Mouse (Mus musculus) embryonic facial prominence, embryonic 11.5 days (tissue): Measurements from ENCODE around the gene Fnbp1l. TPM values are rescaled to one million over a fixed set of nuclear protein-coding genes. Genes with fewer than 3 reads are reported as not detected.

Experiments
- ATAC-seq: fragments of 200-750 bp; cut with Nextera tagmentation; replicated peaks from 2 replicates; pipeline ENCODE4 v1.8.0; 2017; ENCODE audit warnings: low read depth; ENCODE audit not compliant: insufficient number of reproducible peaks, low FRiP score, low TSS enrichment
- DNase-seq: peaks from one replicate; pipeline ENCODE4 v3.0.0-alpha.2; 2015; ENCODE audit warnings: low spot score
- H3K27ac ChIP-seq: fragments of 300-500 bp; sonication (generic); replicated peaks from 2 replicates; pipeline ENCODE4 v1.5.1; 2014; ENCODE audit warnings: mild to moderate bottlenecking, low read depth, low read length, control low read depth
- H3K27me3 ChIP-seq: fragments of 300-500 bp; sonication (generic); 2 replicates; pipeline ENCODE4 v1.6.1; 2014; ENCODE audit warnings: mild to moderate bottlenecking, low read length, moderate library complexity, mixed read lengths; ENCODE audit not compliant: control insufficient read depth, insufficient read depth
- H3K36me3 ChIP-seq: fragments of 300-500 bp; sonication (generic); replicated peaks from 2 replicates; pipeline ENCODE4 v1.6.1; 2014; ENCODE audit warnings: low read depth, mild to moderate bottlenecking, low read length, moderate library complexity, mixed read lengths; ENCODE audit not compliant: control insufficient read depth, insufficient read depth
- H3K4me1 ChIP-seq: fragments of 300-500 bp; sonication (generic); 2 replicates; pipeline ENCODE4 v1.6.1; 2014; ENCODE audit warnings: low read length, mixed read lengths; ENCODE audit not compliant: control insufficient read depth, insufficient read depth
- H3K4me2 ChIP-seq: fragments of 300-500 bp; sonication (generic); 2 replicates; pipeline ENCODE4 v1.6.1; 2014; ENCODE audit warnings: low read depth, mild to moderate bottlenecking, control low read depth, low read length, moderate library complexity
- H3K4me3 ChIP-seq: fragments of 300-500 bp; sonication (generic); 2 replicates; pipeline ENCODE4 v1.5.1; 2014; ENCODE audit warnings: low read depth, low read length, control low read depth
- H3K9ac ChIP-seq: fragments of 300-500 bp; sonication (generic); replicated peaks from 2 replicates; pipeline ENCODE4 v1.6.1; 2014; ENCODE audit warnings: mild to moderate bottlenecking, control low read depth, low read length
- H3K9me3 ChIP-seq: fragments of 300-500 bp; sonication (generic); replicated peaks from 2 replicates; pipeline ENCODE4 v1.6.1; 2016; ENCODE audit warnings: mild to moderate bottlenecking, low read length, inconsistent platforms, mixed read lengths; ENCODE audit not compliant: control insufficient read depth
- WGBS: fragments of 180-500 bp; shearing (Covaris S2); extraction: QIAGEN DNeasy Blood & Tissue Kit; methylation state at CpG from one replicate; pipeline ENCODE4 v1.1.7; 2014; 5-methylcytosine and 5-hydroxymethylcytosine counted together
- polyA plus RNA-seq: library from polyadenylated mRNA; unstranded; fragments of >200 nt; fragmentation: Nextera tagmentation; extraction: Ambion mirVana; gene quantifications from 2 replicates; pipeline ENCODE4 v1.2.1, GENCODE M21; 2014

Gene Fnbp1l
- polyA plus RNA-seq, 1 experiment from 2014 or later, result 77.4 TPM

- DNase-seq (no peak), ATAC-seq (no peak)
- H3K4me3 ChIP-seq, result no peak overlapping the region
- 0 out of 2 replicates have a peak, but pooled peaks cover 2% of the 10 kb centered on the region for H3K4me1 ChIP-seq
- H3K4me2 ChIP-seq, result no peak overlapping the region
- no peak overlapping the region for H3K27ac ChIP-seq
- no peaks in the 10 kb centered on the region; the same call in 1 of the 2 replicates for H3K27me3 ChIP-seq
- no peaks in the 10 kb centered on the region for H3K36me3 ChIP-seq
- 47% methylated on average over 11 of the region's 11 CpGs for WGBS
- no peaks in the 10 kb centered on the region for H3K9me3 ChIP-seq
- H3K9ac ChIP-seq, result no peak overlapping the region
Observed at GRCm38 (mm10) chr3:122509534-122510239, 109.8 kb downstream of the Fnbp1l start.

DNA sequence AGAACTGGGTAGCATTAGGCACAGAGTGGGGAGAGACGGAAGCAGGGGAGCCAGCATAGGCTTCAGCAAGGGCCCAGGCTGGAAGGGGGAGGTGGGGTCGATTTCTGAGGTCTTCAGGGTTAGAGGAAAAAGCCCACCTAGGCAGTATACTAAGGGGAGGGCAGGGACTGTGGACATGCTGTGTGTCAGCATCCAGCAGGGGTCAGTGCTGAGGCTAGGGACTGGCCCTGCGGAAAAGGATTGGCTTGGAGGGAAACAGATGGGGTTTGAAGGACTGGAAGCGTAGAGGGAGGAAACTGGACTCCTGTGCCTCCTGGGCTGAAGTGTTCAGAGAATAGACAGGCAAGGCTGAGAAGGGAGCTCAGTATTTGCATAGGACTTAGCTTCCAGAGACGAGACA lies 110.4 kb downstream of the Fnbp1l start:
- 21% methylated on average over 5 of the region's 5 CpGs for WGBS
- H3K27ac ChIP-seq, result no peak overlapping the region
- ATAC-seq (peak; percentile 69), DNase-seq (peak; percentile 82)
- H3K4me1 ChIP-seq, result 0 out of 2 replicates have a peak, but pooled peaks cover 2% of the 10 kb centered on the region
- no peak overlapping the region for H3K4me3 ChIP-seq
- no peak overlapping the region for H3K4me2 ChIP-seq
- no peak overlapping the region; the same call in 1 of the 2 replicates for H3K9ac ChIP-seq
- no peaks in the 10 kb centered on the region for H3K36me3 ChIP-seq
- H3K9me3 ChIP-seq, result no peaks in the 10 kb centered on the region
- no peaks in the 10 kb centered on the region; the same call in 1 of the 2 replicates for H3K27me3 ChIP-seq

GRCm38 (mm10) chr3:122507826-122508225 lies 111.7 kb downstream of the Fnbp1l start:
- no peaks in the 10 kb centered on the region for H3K9me3 ChIP-seq
- H3K4me1 ChIP-seq, result 0 out of 2 replicates have a peak, but pooled peaks cover 2% of the 10 kb centered on the region
- 91% methylated on average over 14 of the region's 14 CpGs for WGBS
- no peak overlapping the region for H3K27ac ChIP-seq
- no peaks in the 10 kb centered on the region; the same call in 1 of the 2 replicates for H3K27me3 ChIP-seq
- no peak overlapping the region for H3K9ac ChIP-seq
- H3K4me2 ChIP-seq, result no peak overlapping the region
- ATAC-seq (no peak), DNase-seq (no peak)
- H3K36me3 ChIP-seq, result no peaks in the 10 kb centered on the region
- no peak overlapping the region for H3K4me3 ChIP-seq

GRCm38 (mm10) chr3:122506343-122506916 lies 113.1 kb downstream of the Fnbp1l start:
- H3K4me3 ChIP-seq, result no peak overlapping the region
- H3K27me3 ChIP-seq, result no peaks in the 10 kb centered on the region; the same call in 1 of the 2 replicates
- no peaks in the 10 kb centered on the region for H3K9me3 ChIP-seq
- no peak for ATAC-seq
- WGBS, result 79% methylated on average over 10 of the region's 10 CpGs
- DNase-seq, result no peak
- H3K36me3 ChIP-seq, result no peaks in the 10 kb centered on the region
- H3K9ac ChIP-seq, result no peak overlapping the region
- 0 out of 2 replicates have a peak, but pooled peaks cover 2% of the 10 kb centered on the region for H3K4me1 ChIP-seq
- no peak overlapping the region for H3K4me2 ChIP-seq
- no peak overlapping the region for H3K27ac ChIP-seq

DNA sequence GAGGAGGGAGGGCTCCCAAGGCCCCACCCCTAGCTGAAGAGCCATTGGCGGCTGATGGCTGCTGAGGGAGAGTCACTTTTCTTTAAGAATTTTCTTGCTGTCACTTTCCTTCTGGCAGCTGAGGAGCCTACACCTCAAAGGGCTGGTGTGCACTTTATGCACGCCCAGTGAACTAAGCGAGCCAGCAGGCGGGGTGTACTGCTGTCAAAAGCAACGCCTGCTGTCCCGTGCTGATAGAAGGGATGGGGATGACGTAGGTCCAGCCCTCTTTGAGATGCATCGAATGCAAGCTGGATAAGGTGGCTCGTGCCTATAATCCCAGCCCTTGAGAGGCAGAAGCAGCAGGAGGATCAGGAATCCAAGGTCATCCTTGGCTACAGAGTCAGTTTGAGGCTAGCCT lies 118.6 kb downstream of the Fnbp1l start:
- ATAC-seq, result no peak
- Histone ChIP-seq H3K4me1 (no peaks in the 10 kb centered on the region), H3K36me3 (no peaks in the 10 kb centered on the region), H3K9ac (no peak overlapping the region), H3K27me3 (no peaks in the 10 kb centered on the region; the same call in 1 of the 2 replicates), H3K9me3 (no peaks in the 10 kb centered on the region), H3K4me2 (no peak overlapping the region), H3K4me3 (no peak overlapping the region), H3K27ac (no peak overlapping the region)
- no peak for DNase-seq
- 89% methylated on average over 9 of the region's 9 CpGs for WGBS

DNA sequence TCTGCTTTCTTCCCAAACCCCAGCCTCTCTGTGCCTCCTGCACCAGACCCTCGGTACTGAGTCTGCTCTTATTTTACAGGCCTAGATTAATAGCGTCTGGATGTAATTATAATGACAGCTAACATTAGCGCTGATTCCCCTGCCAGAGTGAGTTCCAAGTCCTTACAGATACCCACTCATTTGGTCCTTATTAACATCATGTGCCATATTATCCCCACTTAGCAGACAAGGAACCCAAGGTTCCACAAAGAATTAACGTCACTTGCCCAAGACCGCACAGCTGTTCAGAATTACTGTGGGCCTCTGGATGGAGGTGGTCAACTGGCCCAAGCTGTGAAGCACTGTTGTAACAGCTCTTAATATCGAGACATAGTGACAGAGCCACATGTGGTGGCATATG lies 119.9 kb downstream of the Fnbp1l start:
- Histone ChIP-seq H3K4me2 (no peak overlapping the region), H3K4me1 (no peaks in the 10 kb centered on the region), H3K4me3 (no peak overlapping the region), H3K9ac (no peak overlapping the region), H3K9me3 (no peaks in the 10 kb centered on the region), H3K36me3 (no peaks in the 10 kb centered on the region), H3K27me3 (no peaks in the 10 kb centered on the region), H3K27ac (no peak overlapping the region)
- WGBS, result 39% methylated on average over 6 of the region's 6 CpGs
- ATAC-seq, result peak; percentile 42; the same call in 1 of the 2 replicates
- peak; percentile 71 for DNase-seq

DNA sequence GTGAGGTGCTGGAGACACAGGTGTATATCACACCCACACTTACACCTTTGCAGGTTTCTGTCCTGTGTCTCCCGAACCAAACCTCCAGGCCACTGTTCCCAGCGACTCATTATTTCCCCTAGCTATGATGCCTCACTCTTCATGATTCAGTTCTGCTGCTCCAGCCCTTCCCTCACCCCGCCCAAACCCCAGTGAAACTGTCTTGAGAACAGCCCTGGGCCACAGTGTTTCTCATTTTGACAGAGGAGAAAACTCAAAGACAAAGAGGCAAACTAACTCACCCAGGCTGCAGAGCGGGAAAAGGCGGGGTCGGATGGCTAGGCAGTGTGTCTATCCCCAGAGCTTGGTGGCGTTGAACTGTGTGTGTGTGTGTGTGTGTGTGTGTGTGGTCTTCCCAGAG lies 121.0 kb downstream of the Fnbp1l start:
- H3K4me2 ChIP-seq, result no peak overlapping the region
- H3K9me3 ChIP-seq, result no peaks in the 10 kb centered on the region
- H3K4me1 ChIP-seq, result no peaks in the 10 kb centered on the region
- WGBS, result 82% methylated on average over 7 of the region's 7 CpGs
- H3K9ac ChIP-seq, result no peak overlapping the region
- H3K4me3 ChIP-seq, result no peak overlapping the region
- H3K36me3 ChIP-seq, result no peaks in the 10 kb centered on the region
- no peak overlapping the region for H3K27ac ChIP-seq
- no peak for ATAC-seq
- DNase-seq, result no peak
- no peaks in the 10 kb centered on the region for H3K27me3 ChIP-seq

DNA sequence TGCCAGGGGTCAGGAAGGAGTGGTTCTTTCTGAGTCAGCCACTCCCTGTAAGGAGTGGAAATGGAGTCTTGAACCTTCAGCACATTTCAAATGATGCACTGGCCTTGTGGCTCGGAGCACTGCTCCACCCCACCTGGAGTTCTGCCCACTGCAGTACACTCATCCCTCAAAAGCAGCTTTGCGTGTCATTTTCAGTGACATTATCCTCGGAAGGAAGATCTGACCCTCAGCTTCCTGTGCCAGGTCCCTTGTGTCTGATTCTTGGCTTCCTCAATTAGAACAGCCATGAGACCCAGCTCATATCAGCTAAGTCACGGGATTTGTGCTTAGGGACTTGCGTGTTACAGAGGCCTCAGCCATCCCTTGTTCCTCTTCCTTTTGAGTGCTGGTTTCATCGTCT lies 121.6 kb downstream of the Fnbp1l start:
- Histone ChIP-seq H3K4me3 (no peak overlapping the region), H3K27me3 (no peaks in the 10 kb centered on the region), H3K4me1 (no peaks in the 10 kb centered on the region), H3K4me2 (no peak overlapping the region), H3K36me3 (no peaks in the 10 kb centered on the region), H3K27ac (no peak overlapping the region), H3K9ac (no peak overlapping the region), H3K9me3 (no peaks in the 10 kb centered on the region)
- DNase-seq (no peak), ATAC-seq (no peak)
- WGBS, result 75% methylated on average over 6 of the region's 6 CpGs
